Mouse (Mus musculus) heart, adult 2 months (tissue): ENCODE results near the gene Taf5l. TPM values are rescaled to one million over a fixed set of nuclear protein-coding genes. Genes with fewer than 3 reads are reported as not detected.
"Not testable (repeated sequence)": the region's sequence is repeated elsewhere in the genome, so short reads cannot be mapped to it uniquely, and the experiment has no call there.

ENCODE experiments used
- DNase-seq, 2 experiments: peaks; one replicate each; pipeline ENCODE4 v3.0.0; 2021
- H3K27ac ChIP-seq: fragments of 200-600 bp; 2 replicates; pipeline ENCODE4 v1.8.1; 2022
- H3K27me3 ChIP-seq: fragments of 200-500 bp; 2 replicates; pipeline ENCODE4 v1.6.1; 2012; ENCODE audit warnings: mild to moderate bottlenecking, low read length, inconsistent platforms, mixed read lengths; ENCODE audit not compliant: control insufficient read depth, insufficient read depth
- H3K36me3 ChIP-seq: fragments of 200-500 bp; 2 replicates; pipeline ENCODE4 v1.6.1; 2012; ENCODE audit warnings: low read length, inconsistent platforms; ENCODE audit not compliant: control insufficient read depth, insufficient read depth
- H3K4me1 ChIP-seq: fragments of 200-500 bp; 2 replicates; pipeline ENCODE4 v1.6.1; 2011; ENCODE audit warnings: low read length; ENCODE audit not compliant: control insufficient read depth, insufficient read depth
- H3K4me3 ChIP-seq: fragments of 200-600 bp; 2 replicates; pipeline ENCODE4 v1.8.1; 2022
- H3K79me2 ChIP-seq: fragments of 200-500 bp; replicated peaks from 2 replicates; pipeline ENCODE4 v1.6.1; 2012; ENCODE audit warnings: mild to moderate bottlenecking, inconsistent platforms, low read length, moderate library complexity, mixed read lengths; ENCODE audit not compliant: control insufficient read depth, insufficient read depth
- H3K9ac ChIP-seq: fragments of 200-500 bp; 2 replicates; pipeline ENCODE4 v1.6.1; 2012; ENCODE audit warnings: low read depth, mild to moderate bottlenecking, control low read depth, inconsistent platforms, low read length, mixed read lengths
- CTCF ChIP-seq: fragments of 200-600 bp; IDR thresholded peaks from 2 replicates; pipeline ENCODE4 v1.8.1; 2022; ENCODE audit warnings: antibody characterized with exemption, mild to moderate bottlenecking, moderate library complexity
- EP300 ChIP-seq: fragments of 200-500 bp; IDR thresholded peaks from 2 replicates; pipeline ENCODE4 v1.6.1; 2011; ENCODE audit warnings: low read depth, low read length, control low read depth; ENCODE audit not compliant: insufficient read depth
- POLR2A ChIP-seq: fragments of 200-500 bp; IDR thresholded peaks from 2 replicates; pipeline ENCODE4 v1.6.1; 2011; ENCODE audit warnings: mild to moderate bottlenecking, low read depth, low read length, control low read depth; ENCODE audit not compliant: insufficient read depth
- WGBS: fragments of 180-500 bp; shearing (Covaris S2); methylation state at CpG from one replicate; pipeline ENCODE4 v1.1.7; 2018; 5-methylcytosine and 5-hydroxymethylcytosine counted together
- intact Hi-C: fragments of 180-260 bp; cut with DNase I; formaldehyde crosslinking; loops from one replicate; pipeline ENCODE4 v1.15.1; 2025
- polyA plus RNA-seq: library from polyadenylated mRNA; depleted of rRNA; stranded (reverse); fragments of >200 nt; gene quantifications from 2 replicates; pipeline ENCODE4 v1.2.3, GENCODE M21; 2012
- total RNA-seq, 2 experiments: library from RNA; stranded (reverse); gene quantifications; 2 replicates each; pipeline ENCODE4 v1.2.3; 2021

The Taf5l gene
- total and polyA plus RNA-seq, 3 experiments: 12.0 to 17.7 (median 13.2) TPM

DNA sequence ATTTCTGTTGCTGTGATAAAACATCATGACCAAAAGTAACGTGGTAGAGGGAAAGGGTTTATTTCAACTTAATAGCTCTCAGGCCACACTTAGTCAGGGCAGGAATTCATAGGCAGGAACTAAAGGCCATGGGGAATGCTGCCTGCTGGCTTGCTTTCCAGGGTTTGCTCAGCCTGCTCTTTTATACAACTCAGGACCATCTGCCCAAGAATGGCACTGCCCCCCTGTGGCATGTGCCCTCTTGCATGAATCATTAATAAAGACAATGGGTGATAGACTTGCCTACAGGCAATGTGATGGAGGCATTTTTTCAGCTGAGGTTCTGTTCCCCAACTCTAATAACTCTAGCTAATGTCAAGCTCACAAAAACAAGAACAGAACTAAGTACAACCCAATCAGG is 21.0 kb upstream of the Taf5l start:
- Histone ChIP-seq H3K4me1 (no peaks in the 10 kb centered on the region), H3K27me3 (no peaks in the 10 kb centered on the region), H3K27ac (no peak overlapping the region), H3K36me3 (peaks cover 2% of the 10 kb centered on the region), H3K9ac (no peak overlapping the region), H3K79me2 (no peaks in the 10 kb centered on the region), H3K4me3 (no peak overlapping the region)
- intact Hi-C loops: no loop called here
- no peak for TF ChIP-seq EP300
- no peak for TF ChIP-seq POLR2A
- no peak for TF ChIP-seq CTCF
- 89% methylated on average over 1 of the region's 1 CpGs for WGBS
- DNase-seq: no peak

DNA sequence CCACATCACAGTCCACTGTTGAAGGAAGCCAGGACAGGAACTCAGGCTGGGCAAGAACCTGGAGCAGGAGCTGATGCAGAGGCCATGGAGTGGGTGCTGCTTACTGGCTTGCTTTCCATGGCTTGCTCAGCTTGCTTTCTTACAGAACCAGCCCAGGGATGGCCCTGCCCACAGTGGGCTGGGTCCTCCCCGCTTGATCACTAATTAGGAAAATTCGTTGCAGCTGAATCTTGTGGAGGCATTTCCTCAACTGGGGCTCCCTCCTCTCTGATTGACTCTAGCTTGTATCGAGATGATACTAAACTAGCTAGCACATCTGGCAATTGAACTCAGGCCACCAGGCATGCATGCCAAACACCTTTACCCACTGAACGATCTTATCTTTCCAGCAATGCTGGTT is 18.2 kb upstream of the Taf5l start:
- 79% methylated on average over 4 of the region's 4 CpGs for WGBS
- H3K27me3 ChIP-seq: no peaks in the 10 kb centered on the region
- no peak overlapping the region for H3K4me3 ChIP-seq
- no peaks in the 10 kb centered on the region for H3K4me1 ChIP-seq
- no peaks in the 10 kb centered on the region for H3K79me2 ChIP-seq
- TF ChIP-seq EP300 (no peak), POLR2A (no peak), CTCF (no peak)
- H3K27ac ChIP-seq: no peak overlapping the region
- intact Hi-C loops: no loop called here
- no peak for DNase-seq
- no peak overlapping the region for H3K9ac ChIP-seq
- H3K36me3 ChIP-seq: peaks cover 2% of the 10 kb centered on the region

DNA sequence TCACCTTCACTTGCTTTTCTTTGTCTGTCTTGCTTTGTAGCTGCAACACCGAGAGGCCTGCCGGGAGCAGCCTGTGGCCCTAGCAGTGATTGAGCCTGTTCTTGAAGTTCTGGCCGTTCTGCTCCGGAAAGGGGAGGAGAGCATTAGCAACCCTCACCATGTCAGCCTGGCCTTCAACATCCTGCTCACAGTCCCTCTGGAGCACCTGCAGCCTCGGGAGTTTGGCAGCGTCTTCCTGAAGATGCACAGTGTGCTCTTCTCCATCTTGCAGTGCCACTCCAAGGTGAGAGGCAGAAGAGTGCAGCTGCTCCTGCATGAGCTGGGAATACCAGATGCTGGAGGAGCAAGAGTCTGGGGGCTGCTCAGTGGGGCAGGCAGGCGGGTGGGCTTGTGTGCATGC is 16.9 kb upstream of the Taf5l start:
- peaks cover 2% of the 10 kb centered on the region for H3K36me3 ChIP-seq
- H3K4me3 ChIP-seq: no peak overlapping the region
- DNase-seq: no peak
- H3K9ac ChIP-seq: no peak overlapping the region
- TF ChIP-seq EP300 (no peak), POLR2A (no peak), CTCF (no peak)
- no peaks in the 10 kb centered on the region for H3K4me1 ChIP-seq
- H3K27me3 ChIP-seq: no peaks in the 10 kb centered on the region
- H3K79me2 ChIP-seq: no peaks in the 10 kb centered on the region
- intact Hi-C loops: no loop called here
- WGBS: 91% methylated on average over 7 of the region's 7 CpGs
- no peak overlapping the region for H3K27ac ChIP-seq

GRCm38 (mm10) chr8:124033400-124033799 is 12.2 kb upstream of the Taf5l start:
- Histone ChIP-seq H3K27me3 (no peaks in the 10 kb centered on the region), H3K36me3 (no peaks in the 10 kb centered on the region), H3K27ac (no peak overlapping the region), H3K4me3 (no peak overlapping the region), H3K79me2 (no peaks in the 10 kb centered on the region), H3K9ac (no peak overlapping the region), H3K4me1 (no peaks in the 10 kb centered on the region)
- peak; percentile 37 for TF ChIP-seq CTCF
- TF ChIP-seq POLR2A: no peak
- DNase-seq: no peak
- intact Hi-C loops: no loop called here
- WGBS: 55% methylated on average over 5 of the region's 5 CpGs

GRCm38 (mm10) chr8:124027831-124028230 is 6.6 kb upstream of the Taf5l start:
- Histone ChIP-seq H3K4me1 (peaks cover 2% of the 10 kb centered on the region; the same call in 1 of the 2 replicates), H3K36me3 (no peaks in the 10 kb centered on the region), H3K27me3 (no peaks in the 10 kb centered on the region), H3K79me2 (no peaks in the 10 kb centered on the region), H3K4me3 (no peak overlapping the region), H3K27ac (no peak overlapping the region), H3K9ac (no peak overlapping the region)
- intact Hi-C loops: no loop called here
- no peak for DNase-seq
- TF ChIP-seq POLR2A: no peak
- no peak for TF ChIP-seq CTCF
- no peak for TF ChIP-seq EP300
- 75% methylated on average over 6 of the region's 6 CpGs for WGBS

GRCm38 (mm10) chr8:124026265-124026664 is 5.1 kb upstream of the Taf5l start:
- H3K4me1 ChIP-seq, H3K9ac ChIP-seq, H3K36me3 ChIP-seq, H3K79me2 ChIP-seq, H3K27me3 ChIP-seq, intact Hi-C loops, DNase-seq, H3K27ac ChIP-seq, H3K4me3 ChIP-seq: not testable (repeated sequence)
- WGBS: 74% methylated on average over 2 of the region's 2 CpGs
- TF ChIP-seq CTCF: peak; percentile 21; the same call in 1 of the 2 replicates
